Mouse (Mus musculus) frontal cortex, postnatal 10 days (tissue): Measurements from ENCODE around the gene Msh6.
"Not testable (repeated sequence)": the region's sequence is repeated elsewhere in the genome, so short reads cannot be mapped to it uniquely, and the experiment has no call there.

Experiments
- DNase-seq, 2 experiments: peaks; one replicate each; pipeline ENCODE4 v3.0.0; 2022; ENCODE audit warnings: low spot score in 2 of 2, mixed read lengths in 1 of 2

The Msh6 gene

GRCm38 (mm10) chr17:87979696-87980095 lies 4.8 kb downstream of the Msh6 start:
- DNase-seq = not testable (repeated sequence)

GRCm38 (mm10) chr17:87982112-87982511 lies 7.2 kb downstream of the Msh6 start:
- no peak for DNase-seq

GRCm38 (mm10) chr17:87983313-87983712 lies 8.5 kb downstream of the Msh6 start:
- DNase-seq = no peak

- no peak for DNase-seq
Measured at GRCm38 (mm10) chr17:87984440-87985214, 9.8 kb downstream of the Msh6 start.

- no peak for DNase-seq
Measured at GRCm38 (mm10) chr17:87985916-87986315, 11.1 kb downstream of the Msh6 start.

GRCm38 (mm10) chr17:87987507-87987906 lies 12.6 kb downstream of the Msh6 start:
- no peak for DNase-seq

- no peak for DNase-seq
Measured at GRCm38 (mm10) chr17:87992154-87992553, 17.3 kb downstream of the Msh6 start.

GRCm38 (mm10) chr17:87993338-87993737 lies 18.5 kb downstream of the Msh6 start:
- DNase-seq = no peak

GRCm38 (mm10) chr17:87997808-87998207 lies 22.9 kb downstream of the Msh6 start:
- no peak for DNase-seq

- no peak for DNase-seq
Measured at GRCm38 (mm10) chr17:88004892-88005291, 30.0 kb downstream of the Msh6 start.

GRCm38 (mm10) chr17:88006956-88007355 lies 32.1 kb downstream of the Msh6 start:
- no peak for DNase-seq

GRCm38 (mm10) chr17:88014456-88014855 lies 39.6 kb downstream of the Msh6 start:
- no peak for DNase-seq

- DNase-seq = not testable (repeated sequence)
Measured at GRCm38 (mm10) chr17:88016027-88016426, 41.2 kb downstream of the Msh6 start.

GRCm38 (mm10) chr17:88023924-88024323 lies 49.1 kb downstream of the Msh6 start:
- DNase-seq = no peak

GRCm38 (mm10) chr17:88025227-88025626 lies 50.4 kb downstream of the Msh6 start:
- peak in 1 of 2 experiments; percentile 24 for DNase-seq

GRCm38 (mm10) chr17:88029194-88029970 lies 54.5 kb downstream of the Msh6 start:
- no peak for DNase-seq

- DNase-seq = no peak
Measured at GRCm38 (mm10) chr17:88031755-88032154, 56.9 kb downstream of the Msh6 start.

- no peak for DNase-seq
Measured at GRCm38 (mm10) chr17:88034418-88034817, 59.6 kb downstream of the Msh6 start.
